Mouse (Mus musculus) megakaryocyte, embryonic 14.5 days (primary cell): Measurements from ENCODE around the gene Slc3a1.

Experiments used
- FLI1 ChIP-seq: IDR thresholded peaks from 2 replicates; pipeline ENCODE4 v1.6.1; 2012; ENCODE audit warnings: low read length, inconsistent platforms, mixed read lengths
- GATA1 ChIP-seq: IDR thresholded peaks from 3 replicates; pipeline ENCODE4 v1.6.1; 2012; ENCODE audit warnings: mixed read lengths, low read length, inconsistent platforms, borderline replicate concordance

- TF ChIP-seq GATA1 (no peak), FLI1 (no peak)
Measured at GRCm38 (mm10) chr17:85110640-85111039, 82.5 kb downstream of the Slc3a1 start.
